Mouse (Mus musculus): Measurements from ENCODE around the gene Krt71. TPM values are rescaled to one million over a fixed set of nuclear protein-coding genes. Genes with fewer than 3 reads are reported as not detected.

The Krt71 gene
- not detected for polyA plus RNA-seq (2014; fragmentation: Illumina TruSeq; extraction: RNeasy Lipid Tissue Mini Kit (QIAGEN cat#74804); ENCODE audit: low read depth, low replicate concordance)

DNA sequence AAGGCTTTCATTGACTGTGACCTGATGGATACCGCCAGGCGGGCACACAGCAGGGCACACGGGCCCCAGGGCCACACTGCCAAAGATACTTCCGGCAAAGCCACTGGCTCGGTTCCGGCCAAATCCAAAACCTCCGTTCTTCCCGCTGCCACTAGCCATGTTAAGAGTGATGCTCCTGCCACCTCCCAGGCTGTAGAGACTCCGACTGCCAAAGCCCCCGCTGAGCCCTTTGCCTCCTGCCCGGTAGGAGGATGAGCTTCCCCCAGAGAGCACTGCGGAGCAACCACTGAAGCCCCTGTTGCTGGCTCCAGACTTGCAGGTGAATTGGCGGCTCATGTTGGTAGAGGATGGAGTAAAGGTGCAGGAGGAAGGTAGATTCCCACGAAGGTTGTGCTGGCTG is at the start of gene Krt71:
TSS of gene Krt71 (minus strand) at position 399 of the 400 bp plus-strand sequence.

DNA sequence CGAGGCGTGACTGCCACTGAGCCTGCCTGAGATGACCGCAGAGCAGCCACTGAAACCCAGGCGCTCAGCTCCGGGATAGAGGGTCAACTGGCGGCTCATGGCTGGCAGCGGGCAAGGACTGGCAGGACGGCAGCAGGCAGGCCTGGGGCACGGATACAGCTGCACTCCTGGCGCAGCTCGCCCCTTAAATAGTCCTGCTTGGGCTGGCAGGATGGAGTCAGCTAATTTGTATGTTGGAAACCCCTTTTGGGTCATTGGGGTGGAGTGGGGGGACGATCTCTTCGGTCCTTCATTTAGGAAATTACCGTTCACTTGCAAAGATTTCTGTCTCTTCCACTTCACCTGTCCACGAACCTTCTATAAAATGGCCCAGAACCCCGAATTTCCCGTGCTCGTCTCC is 43.5 kb upstream of the Krt71 start, which contains the start of gene Krt72:
TSS of gene Krt72 (minus strand) at position 101 of the 400 bp plus-strand sequence.

DNA sequence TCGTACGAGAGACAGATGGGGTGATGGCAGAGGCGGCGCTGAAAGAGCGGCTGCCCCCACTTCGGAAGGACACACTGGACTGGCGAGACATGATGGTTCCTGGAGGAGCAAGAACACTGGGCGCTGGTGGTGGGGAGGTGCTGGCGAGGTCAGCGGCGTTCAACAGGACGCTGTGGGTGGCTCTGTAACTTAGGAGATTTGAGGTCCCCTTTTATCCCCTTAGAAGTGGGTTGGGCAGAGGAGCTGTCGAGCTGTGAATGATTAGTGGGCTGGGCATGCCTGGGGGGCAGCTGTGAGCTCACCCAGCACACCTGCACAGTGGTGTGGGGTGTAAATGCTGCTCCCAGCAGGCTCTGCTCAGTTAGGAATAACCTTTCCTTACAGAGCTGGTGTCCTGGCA is 30.2 kb downstream of the Krt71 start, which contains the start of gene Krt5:
TSS of gene Krt5 (minus strand) at position 179 of the 400 bp plus-strand sequence.

DNA sequence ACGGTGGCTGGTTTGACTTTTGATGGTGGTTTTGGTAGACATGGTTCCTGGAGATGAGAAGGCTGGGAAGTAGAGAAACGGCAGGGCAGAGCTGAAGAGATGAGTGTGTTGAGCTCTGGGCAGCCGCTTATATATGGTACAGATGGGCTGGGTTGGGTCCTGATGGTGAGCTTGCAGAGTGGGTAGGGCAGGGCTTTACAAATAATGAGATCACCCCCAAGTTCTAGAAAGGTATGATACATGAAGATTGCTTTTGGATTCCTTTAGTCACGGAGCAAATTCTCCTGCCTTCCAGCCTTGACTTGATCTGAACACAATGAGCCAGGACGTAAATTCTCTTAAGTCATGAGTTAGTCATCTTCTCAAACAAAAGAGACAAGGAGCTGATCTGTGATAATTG is 48.7 kb downstream of the Krt71 start, which contains the start of gene Krt6a:
TSS of gene Krt6a (minus strand) at position 101 of the 400 bp plus-strand sequence.

Other genes starting within 250 kb of the Krt71 start
- gene Gm49425, start 225.8 kb downstream of the Krt71 start, polyA plus RNA-seq (2014; fragmentation: Illumina TruSeq; extraction: RNeasy Lipid Tissue Mini Kit (QIAGEN cat#74804); ENCODE audit: low read depth, low replicate concordance): not detected
- not detected for gene Krt84, start 210.3 kb downstream of the Krt71 start, polyA plus RNA-seq (2014; fragmentation: Illumina TruSeq; extraction: RNeasy Lipid Tissue Mini Kit (QIAGEN cat#74804); ENCODE audit: low read depth, low replicate concordance)
- not detected for gene Krt82, start 192.4 kb downstream of the Krt71 start, polyA plus RNA-seq (2014; fragmentation: Illumina TruSeq; extraction: RNeasy Lipid Tissue Mini Kit (QIAGEN cat#74804); ENCODE audit: low read depth, low replicate concordance)
- not detected for gene Krt90, start 180.2 kb downstream of the Krt71 start, polyA plus RNA-seq (2014; fragmentation: Illumina TruSeq; extraction: RNeasy Lipid Tissue Mini Kit (QIAGEN cat#74804); ENCODE audit: low read depth, low replicate concordance)
- gene Krt75, start 169.2 kb downstream of the Krt71 start, polyA plus RNA-seq (2014; fragmentation: Illumina TruSeq; extraction: RNeasy Lipid Tissue Mini Kit (QIAGEN cat#74804); ENCODE audit: low read depth, low replicate concordance): not detected
- gene Gm5414, start 114.9 kb downstream of the Krt71 start, polyA plus RNA-seq (2014; fragmentation: Illumina TruSeq; extraction: RNeasy Lipid Tissue Mini Kit (QIAGEN cat#74804); ENCODE audit: low read depth, low replicate concordance): not detected
- not detected for gene Gm5478, start 95.7 kb downstream of the Krt71 start, polyA plus RNA-seq (2014; fragmentation: Illumina TruSeq; extraction: RNeasy Lipid Tissue Mini Kit (QIAGEN cat#74804); ENCODE audit: low read depth, low replicate concordance)
- gene Krt6b, start 62.8 kb downstream of the Krt71 start, polyA plus RNA-seq (2014; fragmentation: Illumina TruSeq; extraction: RNeasy Lipid Tissue Mini Kit (QIAGEN cat#74804); ENCODE audit: low read depth, low replicate concordance): not detected
- not detected for gene Krt6a, start 48.8 kb downstream of the Krt71 start, polyA plus RNA-seq (2014; fragmentation: Illumina TruSeq; extraction: RNeasy Lipid Tissue Mini Kit (QIAGEN cat#74804); ENCODE audit: low read depth, low replicate concordance)
- not detected for gene Krt5, start 30.2 kb downstream of the Krt71 start, polyA plus RNA-seq (2014; fragmentation: Illumina TruSeq; extraction: RNeasy Lipid Tissue Mini Kit (QIAGEN cat#74804); ENCODE audit: low read depth, low replicate concordance)
- not detected for gene Krt72, start 43.4 kb upstream of the Krt71 start, polyA plus RNA-seq (2014; fragmentation: Illumina TruSeq; extraction: RNeasy Lipid Tissue Mini Kit (QIAGEN cat#74804); ENCODE audit: low read depth, low replicate concordance)
- not detected for gene Krt73, start 59.2 kb upstream of the Krt71 start, polyA plus RNA-seq (2014; fragmentation: Illumina TruSeq; extraction: RNeasy Lipid Tissue Mini Kit (QIAGEN cat#74804); ENCODE audit: low read depth, low replicate concordance)
- not detected for gene Krt2, start 75.1 kb upstream of the Krt71 start, polyA plus RNA-seq (2014; fragmentation: Illumina TruSeq; extraction: RNeasy Lipid Tissue Mini Kit (QIAGEN cat#74804); ENCODE audit: low read depth, low replicate concordance)
- gene Krt1, start 107.7 kb upstream of the Krt71 start, polyA plus RNA-seq (2014; fragmentation: Illumina TruSeq; extraction: RNeasy Lipid Tissue Mini Kit (QIAGEN cat#74804); ENCODE audit: low read depth, low replicate concordance): not detected
- gene Krt77, start 126.6 kb upstream of the Krt71 start, polyA plus RNA-seq (2014; fragmentation: Illumina TruSeq; extraction: RNeasy Lipid Tissue Mini Kit (QIAGEN cat#74804); ENCODE audit: low read depth, low replicate concordance): not detected
- not detected for gene Krt76, start 149.8 kb upstream of the Krt71 start, polyA plus RNA-seq (2014; fragmentation: Illumina TruSeq; extraction: RNeasy Lipid Tissue Mini Kit (QIAGEN cat#74804); ENCODE audit: low read depth, low replicate concordance)
- gene Krt4, start 181.6 kb upstream of the Krt71 start, polyA plus RNA-seq (2014; fragmentation: Illumina TruSeq; extraction: RNeasy Lipid Tissue Mini Kit (QIAGEN cat#74804); ENCODE audit: low read depth, low replicate concordance): not detected
- not detected for gene Krt79, start 197.2 kb upstream of the Krt71 start, polyA plus RNA-seq (2014; fragmentation: Illumina TruSeq; extraction: RNeasy Lipid Tissue Mini Kit (QIAGEN cat#74804); ENCODE audit: low read depth, low replicate concordance)
- gene Krt78, start 211.2 kb upstream of the Krt71 start, polyA plus RNA-seq (2014; fragmentation: Illumina TruSeq; extraction: RNeasy Lipid Tissue Mini Kit (QIAGEN cat#74804); ENCODE audit: low read depth, low replicate concordance): not detected